Mouse (Mus musculus) bone marrow, adult 2 months (tissue): ENCODE results near the gene Sept9. TPM values are rescaled to one million over a fixed set of nuclear protein-coding genes. Genes with fewer than 3 reads are reported as not detected.

Source experiments
- H3K27ac ChIP-seq: fragments of 200-500 bp; 2 replicates; pipeline ENCODE4 v1.5.1; 2012; ENCODE audit warnings: low read depth, mild to moderate bottlenecking, control low read depth, inconsistent platforms, low read length; ENCODE audit not compliant: control insufficient read depth, poor library complexity, insufficient read depth
- H3K4me1 ChIP-seq: fragments of 200-500 bp; 2 replicates; pipeline ENCODE4 v1.6.1; 2011; ENCODE audit warnings: low read length; ENCODE audit not compliant: control insufficient read depth, insufficient read depth
- H3K4me3 ChIP-seq: fragments of 200-500 bp; replicated peaks from 2 replicates; pipeline ENCODE3; 2011; ENCODE audit warnings: mild to moderate bottlenecking, low read depth, low read length, control low read depth; ENCODE audit not compliant: control insufficient read depth
- CTCF ChIP-seq: fragments of 200-500 bp; IDR thresholded peaks from 2 replicates; pipeline ENCODE4 v1.5.1; 2011; ENCODE audit warnings: low read length, control low read depth; ENCODE audit not compliant: control insufficient read depth, insufficient read depth
- POLR2A ChIP-seq: fragments of 200-500 bp; IDR thresholded peaks from 2 replicates; pipeline ENCODE4 v1.6.1; 2011; ENCODE audit warnings: low read depth, mild to moderate bottlenecking, control low read depth, low read length, borderline replicate concordance; ENCODE audit not compliant: control insufficient read depth
- WGBS: fragments of 180-500 bp; shearing (Covaris S2); methylation state at CpG from one replicate; pipeline ENCODE4 v1.1.7; 2018; 5-methylcytosine and 5-hydroxymethylcytosine counted together
- polyA plus RNA-seq: library from polyadenylated mRNA; stranded (reverse); fragments of >200 nt; gene quantifications from 2 replicates; pipeline ENCODE4 v1.2.4, GENCODE M21; 2011; ENCODE audit warnings: low replicate concordance; ENCODE audit not compliant: missing spikeins, insufficient read depth, insufficient read length

Sept9 gene
- polyA plus RNA-seq, 1 experiment: 51.6 TPM

- H3K4me3 ChIP-seq: no peak overlapping the region
Measured at GRCm38 (mm10) chr11:117232032-117232431, 32.6 kb downstream of the Sept9 start.

GRCm38 (mm10) chr11:117232886-117233458, 33.5 kb downstream of the Sept9 start:
- H3K27ac ChIP-seq: no peak overlapping the region
- 73% methylated on average over 10 of the region's 10 CpGs for WGBS
- TF ChIP-seq POLR2A: no peak
- no peak for TF ChIP-seq CTCF

More at GRCm38 (mm10) chr11:117232032-117232431, 32.6 kb downstream of the Sept9 start:
- Histone ChIP-seq H3K4me1 (no peaks in the 10 kb centered on the region), H3K27ac (no peak overlapping the region)
- WGBS: 54% methylated on average over 19 of the region's 19 CpGs
- TF ChIP-seq CTCF: no peak
- no peak for TF ChIP-seq POLR2A

GRCm38 (mm10) chr11:117233818-117234217, 34.4 kb downstream of the Sept9 start:
- no peak for TF ChIP-seq CTCF
- TF ChIP-seq POLR2A: no peak
- H3K27ac ChIP-seq: no peak overlapping the region
- no peak overlapping the region for H3K4me3 ChIP-seq
- 59% methylated on average over 8 of the region's 8 CpGs for WGBS
- H3K4me1 ChIP-seq: no peaks in the 10 kb centered on the region

More at GRCm38 (mm10) chr11:117232886-117233458, 33.5 kb downstream of the Sept9 start:
- Histone ChIP-seq H3K4me1 (no peaks in the 10 kb centered on the region), H3K4me3 (no peak overlapping the region)

GRCm38 (mm10) chr11:117235086-117235897, 35.8 kb downstream of the Sept9 start:
- no peak overlapping the region for H3K27ac ChIP-seq
- no peak overlapping the region for H3K4me3 ChIP-seq
- no peak for TF ChIP-seq CTCF
- no peak for TF ChIP-seq POLR2A
- H3K4me1 ChIP-seq: no peaks in the 10 kb centered on the region
- 45% methylated on average over 12 of the region's 12 CpGs for WGBS

GRCm38 (mm10) chr11:117235898-117236459, 36.5 kb downstream of the Sept9 start:
- Histone ChIP-seq H3K4me3 (no peak overlapping the region), H3K4me1 (no peaks in the 10 kb centered on the region), H3K27ac (no peak overlapping the region)
- 76% methylated on average over 9 of the region's 9 CpGs for WGBS
- TF ChIP-seq CTCF (no peak), POLR2A (no peak)

GRCm38 (mm10) chr11:117238169-117238568, 38.7 kb downstream of the Sept9 start:
- H3K27ac ChIP-seq: no peak overlapping the region
- H3K4me1 ChIP-seq: peaks cover 3% of the 10 kb centered on the region; the same call in 1 of the 2 replicates
- WGBS: 4% methylated on average over 4 of the region's 4 CpGs
- no peak overlapping the region for H3K4me3 ChIP-seq
- TF ChIP-seq CTCF: peak; percentile 67
- TF ChIP-seq POLR2A: no peak

GRCm38 (mm10) chr11:117239617-117240016, 40.2 kb downstream of the Sept9 start:
- peaks cover 3% of the 10 kb centered on the region; the same call in 1 of the 2 replicates for H3K4me1 ChIP-seq
- no peak overlapping the region for H3K27ac ChIP-seq
- WGBS: 80% methylated on average over 6 of the region's 6 CpGs
- TF ChIP-seq POLR2A: no peak
- no peak for TF ChIP-seq CTCF
- no peak overlapping the region for H3K4me3 ChIP-seq

GRCm38 (mm10) chr11:117240322-117240721, 40.9 kb downstream of the Sept9 start:
- Histone ChIP-seq H3K4me3 (no peak overlapping the region), H3K27ac (no peak overlapping the region), H3K4me1 (peaks cover 3% of the 10 kb centered on the region; the same call in 1 of the 2 replicates)
- 50% methylated on average over 9 of the region's 9 CpGs for WGBS
- TF ChIP-seq CTCF: no peak
